Mouse (Mus musculus): ENCODE measurements around the gene Gprc5a.

Gene Gprc5a

GRCm38 (mm10) chr6:135074405-135074947 lies 9.0 kb downstream of the Gprc5a start:
- DNase-seq (ENCODE audit: low read depth, low spot score) = no peak

GRCm38 (mm10) chr6:135076202-135076601 lies 10.8 kb downstream of the Gprc5a start:
- DNase-seq (ENCODE audit: low read depth, low spot score) = no peak

- no peak for DNase-seq (ENCODE audit: low read depth, low spot score)
Measured at GRCm38 (mm10) chr6:135078420-135078819, 13.0 kb downstream of the Gprc5a start.

GRCm38 (mm10) chr6:135083991-135084502 lies 18.6 kb downstream of the Gprc5a start:
- DNase-seq (ENCODE audit: low read depth, low spot score) = no peak

- no peak for DNase-seq (ENCODE audit: low read depth, low spot score)
Measured at GRCm38 (mm10) chr6:135085703-135086102, 20.3 kb downstream of the Gprc5a start.

- peak; percentile 38 for DNase-seq (ENCODE audit: low read depth, low spot score)
Measured at GRCm38 (mm10) chr6:135087721-135088451, 22.4 kb downstream of the Gprc5a start.

- DNase-seq (ENCODE audit: low read depth, low spot score) = no peak
Measured at GRCm38 (mm10) chr6:135089786-135090185, 24.3 kb downstream of the Gprc5a start.

- no peak for DNase-seq (ENCODE audit: low read depth, low spot score)
Measured at GRCm38 (mm10) chr6:135090661-135091060, 25.2 kb downstream of the Gprc5a start.

- no peak for DNase-seq (ENCODE audit: low read depth, low spot score)
Measured at GRCm38 (mm10) chr6:135092798-135093470, 27.5 kb downstream of the Gprc5a start.

- DNase-seq (ENCODE audit: low read depth, low spot score) = no peak
Measured at GRCm38 (mm10) chr6:135100787-135101472, 35.5 kb downstream of the Gprc5a start.

GRCm38 (mm10) chr6:135102736-135103303 lies 37.4 kb downstream of the Gprc5a start:
- no peak for DNase-seq (ENCODE audit: low read depth, low spot score)

- no peak for DNase-seq (ENCODE audit: low read depth, low spot score)
Measured at GRCm38 (mm10) chr6:135107014-135107413, 41.6 kb downstream of the Gprc5a start.

- DNase-seq (ENCODE audit: low read depth, low spot score) = no peak
Measured at GRCm38 (mm10) chr6:135112411-135113113, 47.1 kb downstream of the Gprc5a start.

GRCm38 (mm10) chr6:135113114-135113436 lies 47.6 kb downstream of the Gprc5a start:
- DNase-seq (ENCODE audit: low read depth, low spot score) = no peak

- DNase-seq (ENCODE audit: low read depth, low spot score) = no peak
Measured at GRCm38 (mm10) chr6:135116479-135116878, 51.0 kb downstream of the Gprc5a start.

GRCm38 (mm10) chr6:135118183-135118582 lies 52.7 kb downstream of the Gprc5a start, which contains the start of gene Gprc5d:
TSS of gene Gprc5d (minus strand) at chr6:135118283.
- DNase-seq (ENCODE audit: low read depth, low spot score) = no peak

- DNase-seq (ENCODE audit: low read depth, low spot score) = no peak
Measured at GRCm38 (mm10) chr6:135124755-135125380, 59.4 kb downstream of the Gprc5a start.

GRCm38 (mm10) chr6:135133086-135133485 lies 67.6 kb downstream of the Gprc5a start:
- DNase-seq (ENCODE audit: low read depth, low spot score) = no peak

- DNase-seq (ENCODE audit: low read depth, low spot score) = no peak
Measured at GRCm38 (mm10) chr6:135133486-135133885, 68.0 kb downstream of the Gprc5a start.

Measured in retina, adult 2 months (tissue).